Mouse (Mus musculus): ENCODE results near the gene Ddx1. TPM values are rescaled to one million over a fixed set of nuclear protein-coding genes. Genes with fewer than 3 reads are reported as not detected.
A peak's percentile ranks its signal among the peaks of the same experiment; 100 is the strongest.

The Ddx1 gene
- total RNA-seq (2021), result 100 to 1,000 TPM; 115 to 126 TPM
- long read RNA-seq, experiment 1, full-length matches to known transcripts, result 132 of 144 reads
- long read RNA-seq, experiment 1, partial matches to known transcripts, result 6 of 144 reads
- long read RNA-seq, experiment 1, other reads (novel, unspliced or antisense), result 6 of 144 reads
- long read RNA-seq, experiment 2, full-length matches to known transcripts, result 191 of 213 reads
- long read RNA-seq, experiment 2, partial matches to known transcripts, result 11 of 213 reads
- long read RNA-seq, experiment 2, other reads (novel, unspliced or antisense), result 11 of 213 reads

DNA sequence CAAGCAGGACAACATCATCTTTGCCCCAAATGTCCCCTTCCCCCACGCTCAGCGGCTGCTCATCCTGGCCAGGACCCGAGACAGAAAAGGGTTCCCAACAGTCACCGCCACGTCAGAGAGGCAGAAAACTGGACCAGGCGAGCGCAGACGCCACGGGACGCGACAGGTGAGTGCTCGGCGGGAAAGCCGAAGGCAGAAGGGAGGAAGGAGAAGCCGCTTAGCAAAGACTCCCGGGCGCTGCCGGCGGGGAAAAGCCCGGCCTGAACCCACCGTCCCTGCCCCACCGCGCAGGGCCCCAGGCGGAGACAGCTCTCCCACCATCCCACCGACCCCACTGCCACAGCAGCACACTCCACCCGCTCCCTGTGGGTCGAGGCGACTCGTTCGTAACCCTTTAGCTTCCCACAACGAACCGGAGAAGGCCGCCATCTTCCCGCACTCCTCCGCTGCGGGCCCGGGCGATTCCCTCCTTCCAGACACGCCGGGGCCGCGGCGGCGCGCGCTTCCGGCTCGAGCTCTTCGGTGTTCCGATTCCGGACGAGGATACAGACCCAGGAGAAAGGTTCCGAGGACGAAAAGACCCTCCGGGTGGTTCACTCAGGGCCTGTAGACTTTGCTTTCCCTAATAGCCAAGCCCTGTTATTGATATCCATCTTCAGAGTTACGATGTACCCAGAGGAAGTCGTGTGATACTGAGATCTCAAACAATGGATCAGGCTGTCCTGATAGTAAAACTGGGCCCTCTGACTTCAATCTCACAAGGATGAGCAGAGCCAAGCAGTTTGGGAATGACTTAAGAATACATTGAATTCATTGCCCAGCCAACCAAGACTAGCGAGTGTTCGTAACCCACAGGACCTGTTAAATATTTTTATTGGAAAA, at the start of gene Ddx1:
Ddx1 (minus strand) TSS at position 523 of the 882 bp plus-strand sequence.
- Histone ChIP-seq H3K27ac (peak within 1 kb of the TSS; percentile 87), H3K4me3 (peak within 1 kb of the TSS; percentile 83)
- DNase-seq (ENCODE audit: low spot score in 2 of 2), result peak; percentile 73 to 87
- TF ChIP-seq CTCF (conservative IDR thresholded peaks at IDR 0.05), result no peak

DNA sequence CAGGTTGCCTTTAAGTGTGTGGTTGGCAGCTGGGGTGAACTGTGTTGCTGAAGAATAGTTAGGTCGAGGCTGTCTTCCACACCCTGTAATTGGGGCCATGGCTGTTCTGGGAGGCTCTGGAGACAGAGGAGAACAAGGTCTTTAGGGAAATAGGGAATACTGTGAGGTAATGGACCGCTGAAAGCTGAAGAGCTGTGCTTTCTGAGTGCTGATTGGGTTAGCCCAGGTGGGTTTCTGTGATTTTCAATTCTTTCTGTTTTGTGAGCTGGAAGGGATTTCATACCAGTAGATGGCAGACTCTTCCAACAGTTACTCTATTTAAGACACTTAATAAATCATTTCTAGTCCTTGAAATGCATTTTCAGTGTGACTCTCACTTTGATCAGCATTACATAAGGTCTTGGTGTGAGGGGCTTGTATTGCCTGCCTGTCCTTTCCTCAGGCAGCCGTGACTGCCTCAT, 44.4 kb upstream of the Ddx1 start:
- peak; percentile 83 for TF ChIP-seq CTCF (conservative IDR thresholded peaks at IDR 0.05)
- peak overlapping the region; percentile 59; the same call in 1 of the 2 replicates for H3K27ac ChIP-seq
- no peak for DNase-seq (ENCODE audit: low spot score in 2 of 2)
- no peak overlapping the region for H3K4me3 ChIP-seq

DNA sequence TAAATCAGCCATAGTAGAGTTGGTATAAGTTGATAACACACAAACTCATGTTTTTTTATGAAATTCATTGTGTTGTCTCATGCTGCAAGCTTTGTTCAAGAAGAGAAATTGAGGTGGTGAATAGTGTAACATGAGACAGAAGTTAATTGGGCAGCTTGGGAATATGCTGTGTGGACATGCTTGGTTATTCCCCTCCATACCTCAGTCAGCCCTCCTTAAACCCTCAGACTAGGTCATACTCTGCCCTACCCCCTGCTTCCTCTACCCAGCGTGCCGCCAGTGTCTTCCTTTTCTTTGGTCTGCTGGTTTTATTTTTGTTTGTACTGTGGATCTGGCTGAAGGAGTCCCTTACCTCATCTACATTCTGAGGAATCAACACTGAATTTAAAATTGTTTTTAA, 42.4 kb upstream of the Ddx1 start:
- no peak overlapping the region for H3K27ac ChIP-seq
- no peak for DNase-seq (ENCODE audit: low spot score in 2 of 2)
- H3K4me3 ChIP-seq, result no peak overlapping the region
- no peak for TF ChIP-seq CTCF (conservative IDR thresholded peaks at IDR 0.05)

DNA sequence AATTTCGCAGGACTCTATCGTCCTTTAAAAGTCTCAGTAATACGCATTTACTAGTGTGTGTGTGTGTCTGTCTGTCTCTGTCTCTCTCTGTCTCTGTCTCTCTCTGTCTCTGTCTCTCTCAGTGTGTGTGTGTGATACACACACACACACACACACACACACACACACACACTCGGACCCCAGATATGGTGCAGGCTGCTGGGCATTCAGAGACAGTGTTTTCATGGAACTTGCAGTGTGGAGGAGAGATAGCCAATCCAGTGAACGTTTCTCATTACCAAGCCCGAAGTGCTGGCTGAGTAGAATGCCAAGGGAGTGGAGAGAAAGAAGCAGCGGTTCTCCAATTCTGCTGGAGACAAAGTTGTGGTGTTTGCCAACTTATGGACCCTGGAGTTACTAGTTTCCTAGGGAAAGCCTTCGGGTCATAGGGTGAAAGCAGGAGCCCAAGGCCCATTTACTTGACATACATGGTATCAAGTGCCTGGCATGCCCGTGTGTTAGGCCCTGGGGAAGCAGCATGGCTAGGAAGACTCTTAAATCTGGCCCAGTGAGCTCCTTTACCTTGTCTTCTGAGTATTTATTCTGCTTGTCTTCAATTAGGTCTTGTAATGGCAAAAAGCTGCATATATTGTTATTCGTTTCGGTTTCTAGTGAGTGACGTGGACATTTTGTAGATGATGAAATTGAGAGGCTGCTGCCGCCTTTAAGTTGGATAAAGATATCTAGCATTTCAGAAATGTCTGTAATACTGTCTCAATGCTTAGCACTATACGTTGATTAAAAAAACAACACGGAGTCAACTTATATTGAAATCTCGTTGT, 20.8 kb upstream of the Ddx1 start:
- no peak for DNase-seq (ENCODE audit: low spot score in 2 of 2)
- TF ChIP-seq CTCF (conservative IDR thresholded peaks at IDR 0.05), result no peak
- Histone ChIP-seq H3K27ac (peak overlapping the region; percentile 89), H3K4me3 (peak overlapping the region; percentile 99)

DNA sequence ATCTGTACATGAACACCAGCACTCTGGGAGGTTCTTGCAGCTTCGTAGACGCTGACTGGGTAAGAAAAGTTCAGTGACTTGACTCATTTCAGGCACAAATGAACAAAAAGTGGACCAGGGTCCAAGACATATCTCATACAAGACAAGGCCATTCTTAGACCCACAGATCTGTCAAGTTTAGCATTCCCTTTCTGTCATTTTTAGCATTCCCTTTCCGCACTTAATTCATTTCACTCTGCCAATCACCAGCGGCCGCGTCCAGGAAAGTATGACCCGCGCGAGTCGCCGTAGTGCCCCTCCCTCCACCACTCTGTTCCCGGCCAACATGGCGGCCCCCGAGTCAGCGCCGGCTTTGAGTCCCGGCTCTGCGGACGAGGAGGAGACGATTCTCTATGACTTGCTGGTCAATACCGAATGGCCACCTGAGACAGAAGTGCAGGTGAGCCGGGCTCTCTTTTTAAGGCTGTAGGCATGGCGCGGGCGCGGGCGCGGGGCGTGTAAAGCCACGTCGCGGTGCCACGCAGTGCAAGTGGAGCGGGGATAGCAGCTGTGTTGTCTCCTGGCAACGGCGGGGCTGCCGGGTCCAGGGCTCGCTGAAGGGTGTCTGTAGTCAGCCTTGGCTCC, 19.9 kb upstream of the Ddx1 start, which contains the start of gene Nbas:
Nbas (plus strand) TSS at position 308 of the 624 bp plus-strand sequence.
- Histone ChIP-seq H3K27ac (peak within 1 kb of the TSS; percentile 89), H3K4me3 (peak within 1 kb of the TSS; percentile 99)
- TF ChIP-seq CTCF (conservative IDR thresholded peaks at IDR 0.05), result no peak
- DNase-seq (ENCODE audit: low spot score in 2 of 2), result peak; percentile 80 to 89

DNA sequence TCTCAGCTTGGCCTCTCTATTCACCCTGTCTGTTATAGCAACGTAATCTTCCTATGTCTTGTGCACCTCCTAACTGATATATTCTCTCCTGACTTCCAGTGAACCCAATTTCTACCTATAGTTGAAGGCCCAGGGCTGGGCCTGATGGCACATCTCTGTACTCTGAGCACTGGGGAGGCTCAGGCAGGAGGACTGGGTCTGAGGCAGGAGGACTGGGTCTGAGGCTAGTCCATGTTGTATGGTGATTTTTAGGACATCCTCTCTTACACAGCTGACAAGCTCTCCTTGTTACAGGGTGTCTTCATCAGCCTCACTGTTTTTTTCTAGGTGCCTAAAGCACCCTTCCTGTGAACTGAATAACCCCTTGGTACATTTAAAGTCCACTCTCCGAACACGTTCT, 19.4 kb upstream of the Ddx1 start:
- H3K27ac ChIP-seq, result peak overlapping the region; percentile 89; the same call in 1 of the 2 replicates

DNA sequence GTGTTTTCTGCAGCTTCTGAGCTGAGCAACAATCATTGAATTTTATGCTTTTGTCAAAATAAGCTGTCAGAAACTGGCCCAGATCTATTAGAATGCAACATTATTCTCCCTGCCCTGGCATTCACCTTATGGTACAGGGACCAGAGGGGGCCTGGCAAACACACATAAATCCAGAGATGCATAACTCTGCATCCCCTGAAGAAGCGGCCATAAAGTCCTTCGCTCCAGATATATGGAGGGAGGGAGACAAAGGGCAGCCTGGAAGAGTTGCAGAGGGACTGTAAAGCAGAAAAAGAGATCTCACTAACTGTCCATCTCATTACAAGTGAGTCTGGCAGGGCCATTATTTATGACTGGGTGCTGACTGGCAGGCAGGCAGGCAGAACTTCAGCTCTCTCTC, 6.7 kb upstream of the Ddx1 start:
- DNase-seq (ENCODE audit: low spot score in 2 of 2), result no peak
- H3K27ac ChIP-seq, result no peak overlapping the region
- no peak for TF ChIP-seq CTCF (conservative IDR thresholded peaks at IDR 0.05)
- H3K4me3 ChIP-seq, result no peak overlapping the region

More for the DNA sequence above, 19.4 kb upstream of the Ddx1 start:
- DNase-seq (ENCODE audit: low spot score in 2 of 2), result no peak
- no peak for TF ChIP-seq CTCF (conservative IDR thresholded peaks at IDR 0.05)
- H3K4me3 ChIP-seq, result peak overlapping the region; percentile 99

DNA sequence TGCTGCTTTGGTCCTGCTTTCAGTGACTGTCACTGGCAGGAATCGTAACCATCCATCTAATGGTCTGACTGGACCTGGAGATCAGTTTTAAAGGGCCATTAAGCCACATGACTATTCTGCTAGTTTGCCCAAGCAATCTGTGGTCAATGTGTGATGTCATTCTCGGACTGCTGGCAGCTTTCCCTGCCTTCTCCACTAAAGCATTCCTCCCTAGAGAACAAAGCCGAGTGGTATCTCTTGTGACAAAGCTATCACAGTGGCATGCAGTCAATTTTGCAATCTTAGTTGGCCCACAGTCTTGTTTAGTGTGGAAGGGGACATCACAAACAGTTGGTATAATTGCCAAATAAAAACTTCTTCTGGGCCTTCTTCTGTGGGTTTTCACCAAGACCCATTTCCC, 6.1 kb upstream of the Ddx1 start:
- H3K4me3 ChIP-seq, result no peak overlapping the region
- no peak overlapping the region for H3K27ac ChIP-seq
- TF ChIP-seq CTCF (conservative IDR thresholded peaks at IDR 0.05), result no peak
- no peak for DNase-seq (ENCODE audit: low spot score in 2 of 2)

DNA sequence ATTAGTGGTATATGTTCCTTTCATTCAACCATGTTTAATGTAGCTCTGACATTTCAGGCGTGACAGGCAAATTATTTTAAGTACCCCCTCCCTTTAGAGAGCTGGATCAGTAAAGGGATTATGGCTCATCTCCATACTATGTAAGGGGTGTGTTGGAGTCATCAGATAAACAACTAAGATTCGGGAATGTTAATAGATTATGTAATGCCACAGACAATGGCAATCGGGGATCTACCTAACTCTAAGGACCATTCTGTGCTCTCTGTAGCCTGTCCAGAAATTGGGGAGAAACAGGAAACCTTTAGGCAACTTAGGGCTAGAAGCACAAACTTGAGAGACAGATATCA, 533 bp upstream of the Ddx1 start:
- Histone ChIP-seq H3K27ac (peak overlapping the region; percentile 87), H3K4me3 (peak overlapping the region; percentile 83)
- no peak for DNase-seq (ENCODE audit: low spot score in 2 of 2)
- TF ChIP-seq CTCF (conservative IDR thresholded peaks at IDR 0.05), result no peak

DNA sequence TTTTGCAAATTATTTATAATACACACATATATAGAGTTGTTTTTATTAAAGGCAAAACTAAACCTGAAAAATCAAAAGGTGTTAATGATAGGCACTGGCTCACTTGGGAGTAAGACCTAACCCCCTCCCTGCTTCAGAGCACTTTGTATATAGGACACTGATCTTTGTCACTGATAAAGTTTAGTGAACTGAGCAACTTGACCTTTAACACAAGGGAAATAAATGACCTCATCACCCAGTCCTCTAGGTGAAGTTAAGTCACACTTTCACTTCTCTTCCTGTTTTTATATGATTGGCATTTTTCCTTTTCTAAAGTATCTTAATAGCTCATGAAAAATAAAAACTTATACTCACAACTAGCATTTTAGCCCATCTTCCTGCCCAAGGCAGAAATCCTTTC, 6.6 kb downstream of the Ddx1 start:
- H3K4me3 ChIP-seq, result no peak overlapping the region
- H3K27ac ChIP-seq, result no peak overlapping the region
- DNase-seq (ENCODE audit: low spot score in 2 of 2), result no peak
- TF ChIP-seq CTCF (conservative IDR thresholded peaks at IDR 0.05), result no peak

DNA sequence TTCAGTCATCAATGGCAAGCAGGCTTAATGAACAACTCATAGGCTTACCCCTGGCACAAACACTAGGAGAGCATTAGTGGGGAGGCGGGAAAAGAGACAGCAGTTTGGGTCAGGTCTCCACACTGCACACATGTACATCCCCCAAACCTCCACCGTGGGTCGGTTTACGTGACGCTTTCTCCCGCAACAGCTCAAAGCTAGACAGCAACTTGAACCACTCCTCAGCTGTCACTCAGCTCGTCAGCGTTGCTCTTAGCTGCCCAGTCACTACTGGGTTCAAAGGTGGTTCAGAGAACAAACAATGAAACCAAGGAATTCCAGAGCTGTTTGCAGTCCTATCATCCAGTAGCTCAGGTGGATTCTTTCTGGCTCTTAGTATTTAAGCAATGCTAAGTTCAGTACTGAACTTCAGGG, 30.9 kb downstream of the Ddx1 start:
- DNase-seq (ENCODE audit: low spot score in 2 of 2), result no peak
- H3K4me3 ChIP-seq, result no peak overlapping the region
- no peak for TF ChIP-seq CTCF (conservative IDR thresholded peaks at IDR 0.05)
- no peak overlapping the region for H3K27ac ChIP-seq

DNA sequence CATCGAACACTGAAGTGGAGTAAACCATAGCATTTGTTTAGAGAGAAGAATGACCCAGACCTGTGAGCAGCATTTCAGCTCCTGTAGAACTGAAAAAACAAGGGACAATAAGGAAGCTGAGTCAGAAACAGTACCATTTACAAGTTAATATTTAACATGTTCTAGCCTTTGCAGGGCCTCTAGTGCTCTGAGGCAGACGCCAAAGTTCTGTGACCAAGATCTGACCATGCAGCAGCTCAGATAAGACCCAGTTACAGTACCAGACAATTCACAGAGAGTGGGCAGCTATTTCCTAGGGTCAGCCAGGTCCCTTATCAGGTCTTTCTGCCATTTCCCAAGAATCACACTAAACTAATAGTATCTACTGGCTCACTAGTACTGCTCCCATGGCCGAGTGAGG, 31.4 kb downstream of the Ddx1 start:
- no peak for DNase-seq (ENCODE audit: low spot score in 2 of 2)
- H3K27ac ChIP-seq, result no peak overlapping the region
- TF ChIP-seq CTCF (conservative IDR thresholded peaks at IDR 0.05), result no peak

More for the DNA sequence above, 31.4 kb downstream of the Ddx1 start:
- H3K4me3 ChIP-seq, result no peak overlapping the region
